Mouse (Mus musculus) liver, embryonic 14.5 days (tissue): Measurements from ENCODE around the gene Usp2. TPM values are rescaled to one million over a fixed set of nuclear protein-coding genes. Genes with fewer than 3 reads are reported as not detected.

Source experiments
- ATAC-seq: fragments of 200-750 bp; cut with Nextera tagmentation; 2 replicates; pipeline ENCODE4 v1.8.0; 2017; ENCODE audit warnings: moderate number of reproducible peaks, mild to moderate bottlenecking, moderate library complexity; ENCODE audit not compliant: insufficient read depth
- DNase-seq, 3 experiments: peaks; one replicate each; pipeline ENCODE4 v3.0.0-alpha.2; 2012 to 2013; ENCODE audit warnings: low read depth in 3 of 3, low spot score in 3 of 3
- H3K27ac ChIP-seq: fragments of 300-500 bp; sonication (generic); 2 replicates; pipeline ENCODE4 v1.5.1; 2014; ENCODE audit warnings: moderate library complexity, mild to moderate bottlenecking, control low read depth, inconsistent platforms
- H3K27me3 ChIP-seq: fragments of 300-500 bp; sonication (generic); 2 replicates; pipeline ENCODE4 v1.6.1; 2014; ENCODE audit warnings: mild to moderate bottlenecking, low read length, moderate library complexity; ENCODE audit not compliant: control insufficient read depth, insufficient read depth
- H3K36me3 ChIP-seq: fragments of 300-500 bp; sonication (generic); replicated peaks from 2 replicates; pipeline ENCODE4 v1.6.1; 2014; ENCODE audit warnings: low read depth; ENCODE audit not compliant: control insufficient read depth, insufficient read depth
- H3K4me1 ChIP-seq, 2 experiments: fragments of 200-500 bp in 1 of 2; fragments of 300-500 bp in 1 of 2; sonication (generic) in 1 of 2; replicated peaks; 2 replicates each; pipeline ENCODE4 v1.6.1; 2012 to 2014; ENCODE audit warnings: antibody characterized with exemption in 1 of 2, inconsistent platforms in 1 of 2, low read length in 1 of 2; ENCODE audit not compliant: control insufficient read depth in 2 of 2, insufficient read depth in 2 of 2
- H3K4me2 ChIP-seq: fragments of 300-500 bp; sonication (generic); 2 replicates; pipeline ENCODE4 v1.6.1; 2014; ENCODE audit warnings: low read depth, mild to moderate bottlenecking, control low read depth, moderate library complexity
- H3K4me3 ChIP-seq, 2 experiments: fragments of 200-500 bp in 1 of 2; fragments of 300-500 bp in 1 of 2; sonication (generic) in 1 of 2; 2 replicates each; pipeline ENCODE4 v1.5.1; 2012 to 2014; ENCODE audit warnings: low read depth in 2 of 2, low read length in 2 of 2, mild to moderate bottlenecking in 2 of 2, control low read depth in 1 of 2, inconsistent platforms in 1 of 2, moderate library complexity in 1 of 2; ENCODE audit not compliant: insufficient read depth in 1 of 2
- H3K9ac ChIP-seq: fragments of 300-500 bp; sonication (generic); replicated peaks from 2 replicates; pipeline ENCODE4 v1.6.1; 2014; ENCODE audit warnings: mild to moderate bottlenecking, control low read depth, moderate library complexity
- H3K9me3 ChIP-seq: fragments of 300-500 bp; sonication (generic); 2 replicates; pipeline ENCODE4 v1.6.1; 2016; ENCODE audit warnings: low read length, mixed read lengths; ENCODE audit not compliant: control insufficient read depth
- CTCF ChIP-seq: IDR thresholded peaks from 2 replicates; pipeline ENCODE4 v1.5.1; 2016; ENCODE audit warnings: antibody characterized with exemption, low read depth, control low read depth
- EP300 ChIP-seq: IDR thresholded peaks from 2 replicates; pipeline ENCODE4 v1.6.1; 2016; ENCODE audit warnings: antibody characterized with exemption, low read depth
- WGBS: fragments of 180-500 bp; shearing (Covaris S2); extraction: QIAGEN DNeasy Blood & Tissue Kit; methylation state at CpG from one replicate; pipeline ENCODE4 v1.1.7; 2014; ENCODE audit not compliant: insufficient replicate concordance; 5-methylcytosine and 5-hydroxymethylcytosine counted together
- polyA plus RNA-seq, 2 experiments: library from polyadenylated mRNA; depleted of rRNA in 1 of 2; stranded (reverse) in 1 of 2; unstranded in 1 of 2; fragments of >200 nt; fragmentation: Nextera tagmentation in 1 of 2; extraction: Ambion mirVana in 1 of 2; gene quantifications; 2 replicates each; pipeline versions ENCODE4 v1.2.1 to v1.2.3; 2012 to 2014

Gene Usp2
- polyA plus RNA-seq, 2 experiments, result 0.27 to 1.6 TPM

DNA sequence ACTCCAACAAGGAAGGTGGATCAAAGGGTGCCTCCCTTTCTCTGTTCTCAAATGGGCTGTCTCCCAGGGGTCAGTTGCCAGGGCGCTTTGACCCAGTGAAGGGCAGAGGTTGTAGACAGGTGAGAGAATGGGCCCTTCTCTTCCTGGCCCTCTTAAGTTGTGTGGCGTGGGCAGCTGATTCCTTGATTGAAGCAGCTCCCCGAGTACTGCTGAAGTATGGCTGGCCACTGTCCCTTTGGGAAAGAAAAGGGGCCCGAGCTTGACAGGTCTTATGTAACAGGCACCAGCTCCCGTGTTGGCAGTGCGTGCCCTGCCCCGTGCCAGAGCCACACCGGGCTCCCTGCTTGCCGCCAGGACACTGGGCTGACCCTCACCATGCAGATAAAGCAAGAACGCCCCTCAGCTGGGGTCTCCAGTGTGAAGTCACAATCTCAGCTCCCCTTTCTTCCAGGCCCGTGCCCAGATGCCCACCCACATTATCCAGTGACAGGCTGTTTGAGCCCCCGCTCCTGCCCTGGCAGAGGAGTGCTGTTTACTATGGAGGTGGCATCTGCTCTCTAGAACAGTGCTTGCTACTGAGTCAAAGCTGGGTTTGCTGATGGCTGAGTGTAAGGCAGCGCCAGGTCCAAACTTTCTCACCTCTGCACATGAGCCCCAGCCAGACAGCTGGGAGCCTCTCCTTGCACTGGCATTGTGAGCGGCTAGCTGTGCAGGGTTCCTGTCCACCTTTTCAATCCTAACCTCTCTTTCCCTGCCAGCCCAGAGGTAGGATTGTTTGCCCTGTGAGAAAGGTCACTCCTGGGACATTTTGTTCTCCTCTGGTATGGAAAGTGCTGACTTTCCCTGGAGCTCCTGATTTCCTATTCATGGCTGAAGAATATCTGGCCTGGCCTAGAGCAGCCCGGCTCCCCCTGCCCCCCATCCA, 19.2 kb downstream of the Usp2 start:
- Histone ChIP-seq H3K4me1 (peaks cover 8 to 13% of the 10 kb centered on the region in 2 experiments), H3K4me2 (no peak overlapping the region), H3K36me3 (no peaks in the 10 kb centered on the region), H3K9ac (no peak overlapping the region), H3K27me3 (peaks cover 10% of the 10 kb centered on the region), H3K4me3 (no peak overlapping the region), H3K9me3 (no peaks in the 10 kb centered on the region), H3K27ac (no peak overlapping the region)
- WGBS, result 65% methylated on average over 15 of the region's 15 CpGs
- ATAC-seq (no peak), DNase-seq (no peak)
- TF ChIP-seq CTCF (no peak), EP300 (no peak)

DNA sequence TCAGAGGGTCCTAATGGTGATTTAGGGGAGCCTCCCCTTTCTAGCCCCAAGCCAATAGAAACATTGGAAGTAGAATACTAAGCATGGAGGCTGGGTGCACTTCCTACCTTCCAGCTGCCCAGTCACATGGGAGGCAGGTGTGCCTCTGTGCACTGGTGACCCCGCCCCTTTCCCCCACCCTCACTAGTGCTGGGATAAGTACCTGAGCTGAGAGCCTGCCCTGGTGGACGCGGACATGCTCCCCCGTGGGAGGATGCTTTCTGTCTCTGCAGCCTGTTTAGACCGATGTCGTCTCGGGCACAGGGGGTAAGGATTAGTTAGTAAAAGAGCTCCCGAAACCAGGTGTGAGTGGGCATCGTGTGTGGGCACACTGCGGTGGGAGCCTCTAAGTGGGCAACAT, 20.1 kb downstream of the Usp2 start:
- no peak for DNase-seq
- Histone ChIP-seq H3K4me1 (peaks cover 8 to 13% of the 10 kb centered on the region in 2 experiments), H3K9ac (no peak overlapping the region), H3K36me3 (no peaks in the 10 kb centered on the region), H3K4me2 (no peak overlapping the region), H3K4me3 (no peak overlapping the region), H3K9me3 (no peaks in the 10 kb centered on the region), H3K27ac (no peak overlapping the region), H3K27me3 (peaks cover 10% of the 10 kb centered on the region)
- 63% methylated on average over 10 of the region's 10 CpGs for WGBS
- ATAC-seq, result no peak
- TF ChIP-seq CTCF, result no peak
- no peak for TF ChIP-seq EP300

DNA sequence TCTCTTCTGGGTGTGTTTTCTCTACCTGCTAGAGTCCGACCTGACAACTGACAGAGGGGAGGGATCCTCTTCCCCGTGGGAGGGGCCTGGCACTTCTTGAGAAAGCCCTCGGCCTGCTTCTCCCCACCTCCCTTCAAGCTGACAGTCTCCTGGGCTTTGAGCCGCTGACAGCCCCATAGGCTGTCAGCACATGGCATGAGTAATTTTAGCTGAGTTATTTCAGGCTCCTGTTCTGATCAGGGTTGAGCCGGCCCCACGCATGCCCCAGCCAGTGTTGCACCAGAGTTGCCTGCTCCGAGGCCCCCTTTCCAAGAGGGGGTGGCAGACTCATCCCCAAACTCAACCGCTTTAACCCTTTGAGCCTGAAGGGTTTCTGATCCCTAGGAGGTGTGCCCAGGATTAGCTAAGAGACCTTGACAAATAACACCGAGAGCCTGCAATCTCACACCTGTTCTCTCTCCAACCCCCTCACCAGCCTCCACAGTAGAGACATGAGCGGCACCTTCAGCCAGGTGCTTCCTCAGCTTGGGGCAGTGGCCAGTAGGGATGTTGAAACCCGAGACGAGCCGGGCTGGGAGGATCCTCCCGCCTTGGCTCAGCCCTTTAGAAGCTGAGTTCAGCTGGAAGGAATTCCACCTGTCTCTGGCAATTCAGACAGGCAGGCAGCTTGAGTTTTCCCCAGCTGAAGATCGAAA, 21.1 kb downstream of the Usp2 start:
- H3K4me1 ChIP-seq, result peaks cover 8 to 13% of the 10 kb centered on the region in 2 experiments
- no peak overlapping the region for H3K27ac ChIP-seq
- WGBS, result 26% methylated on average over 15 of the region's 15 CpGs
- no peaks in the 10 kb centered on the region for H3K36me3 ChIP-seq
- DNase-seq, result no peak
- ATAC-seq, result no peak
- H3K9me3 ChIP-seq, result no peaks in the 10 kb centered on the region
- H3K27me3 ChIP-seq, result peaks cover 10% of the 10 kb centered on the region
- no peak overlapping the region for H3K9ac ChIP-seq
- no peak overlapping the region for H3K4me2 ChIP-seq
- TF ChIP-seq EP300, result no peak
- H3K4me3 ChIP-seq, result no peak overlapping the region

DNA sequence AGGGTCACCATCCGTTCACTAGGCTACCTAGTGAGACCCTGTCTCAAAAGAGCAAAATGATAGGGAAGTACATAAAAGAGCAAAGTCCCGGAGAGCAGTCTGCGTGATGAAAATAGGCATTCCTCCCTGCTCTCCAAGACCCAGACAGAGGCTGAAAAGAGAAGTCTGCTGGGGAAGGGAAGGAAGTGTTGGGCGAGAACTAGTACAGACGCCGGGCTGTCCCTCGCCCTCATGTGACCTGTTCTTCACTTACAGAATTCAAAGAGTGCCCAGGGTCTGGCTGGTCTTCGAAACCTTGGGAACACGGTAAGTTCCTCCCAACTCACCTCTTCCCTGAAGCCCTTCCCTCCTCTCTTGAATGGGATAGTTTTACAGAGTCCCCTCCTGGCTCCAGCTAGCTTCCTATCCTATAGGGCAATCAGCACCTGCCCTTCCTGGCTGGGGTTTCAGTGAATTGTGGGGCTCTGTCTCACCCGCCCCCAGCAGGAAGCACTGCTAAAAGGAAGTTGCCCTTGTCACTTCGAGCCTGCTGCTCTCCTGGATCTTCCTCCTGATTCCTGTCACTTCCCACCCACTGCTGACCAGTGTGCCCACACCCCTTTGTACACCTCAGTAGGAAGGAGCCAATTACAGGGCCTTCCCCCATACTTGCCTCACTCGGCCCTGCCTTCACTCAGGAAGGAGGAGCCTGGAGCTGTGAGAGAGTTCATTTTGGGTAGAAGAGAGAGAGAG, 22.2 kb downstream of the Usp2 start:
- no peak for DNase-seq
- Histone ChIP-seq H3K4me2 (no peak overlapping the region), H3K27me3 (peaks cover 6% of the 10 kb centered on the region), H3K4me1 (peaks cover 6 to 10% of the 10 kb centered on the region in 2 experiments), H3K27ac (no peak overlapping the region), H3K9me3 (no peaks in the 10 kb centered on the region), H3K9ac (no peak overlapping the region), H3K4me3 (no peak overlapping the region), H3K36me3 (no peaks in the 10 kb centered on the region)
- no peak for TF ChIP-seq EP300
- no peak for TF ChIP-seq CTCF
- WGBS, result 24% methylated on average over 12 of the region's 12 CpGs
- no peak for ATAC-seq
